Mouse (Mus musculus) stomach, postnatal 0 days (tissue): ENCODE data around the gene Gpalpp1. TPM values are rescaled to one million over a fixed set of nuclear protein-coding genes. Genes with fewer than 3 reads are reported as not detected.

Source experiments
- ATAC-seq: fragments of 200-750 bp; cut with Nextera tagmentation; 2 replicates; pipeline ENCODE4 v1.8.0; 2017; ENCODE audit not compliant: low FRiP score, low TSS enrichment
- DNase-seq: peaks from one replicate; pipeline ENCODE4 v3.0.0-alpha.2; 2016; ENCODE audit warnings: low spot score
- H3K27ac ChIP-seq: fragments of 300-500 bp; sonication (generic); replicated peaks from 2 replicates; pipeline ENCODE4 v1.5.1; 2014; ENCODE audit warnings: mild to moderate bottlenecking, control low read depth
- H3K27me3 ChIP-seq: fragments of 300-500 bp; sonication (generic); 2 replicates; pipeline ENCODE4 v1.6.1; 2014; ENCODE audit warnings: low read length; ENCODE audit not compliant: control insufficient read depth, insufficient read depth
- H3K36me3 ChIP-seq: fragments of 300-500 bp; sonication (generic); 2 replicates; pipeline ENCODE4 v1.6.1; 2014; ENCODE audit warnings: low read length, mixed read lengths; ENCODE audit not compliant: control insufficient read depth, insufficient read depth
- H3K4me1 ChIP-seq: fragments of 300-500 bp; sonication (generic); replicated peaks from 2 replicates; pipeline ENCODE4 v1.6.1; 2014; ENCODE audit warnings: antibody characterized with exemption; ENCODE audit not compliant: control insufficient read depth, insufficient read depth
- H3K4me2 ChIP-seq: fragments of 300-500 bp; sonication (generic); replicated peaks from 2 replicates; pipeline ENCODE4 v1.6.1; 2014; ENCODE audit warnings: low read depth, mild to moderate bottlenecking, control low read depth, moderate library complexity
- H3K4me3 ChIP-seq: fragments of 300-500 bp; sonication (generic); 2 replicates; pipeline ENCODE4 v1.5.1; 2014; ENCODE audit warnings: low read depth, low read length, control low read depth
- H3K9ac ChIP-seq: fragments of 300-500 bp; sonication (generic); 2 replicates; pipeline ENCODE4 v1.6.1; 2014; ENCODE audit warnings: mild to moderate bottlenecking, low read length, control low read depth, mixed read lengths
- H3K9me3 ChIP-seq: fragments of 300-500 bp; sonication (generic); 2 replicates; pipeline ENCODE4 v1.6.1; 2016; ENCODE audit warnings: low read length; ENCODE audit not compliant: control insufficient read depth
- CTCF ChIP-seq: IDR thresholded peaks from 2 replicates; pipeline ENCODE4 v1.5.1; 2016; ENCODE audit warnings: antibody characterized with exemption, low read depth, mild to moderate bottlenecking, moderate library complexity
- EP300 ChIP-seq: optimal IDR thresholded peaks from 2 replicates; pipeline ENCODE3; 2016; ENCODE audit warnings: antibody characterized with exemption
- WGBS: fragments of 180-500 bp; shearing (Covaris S2); extraction: QIAGEN DNeasy Blood & Tissue Kit; methylation state at CpG from one replicate; pipeline ENCODE4 v1.1.7; 2014; 5-methylcytosine and 5-hydroxymethylcytosine counted together
- polyA plus RNA-seq: library from polyadenylated mRNA; unstranded; fragments of >200 nt; fragmentation: Nextera tagmentation; extraction: Ambion mirVana; gene quantifications from 2 replicates; pipeline ENCODE4 v1.2.1, GENCODE M21; 2015

Gene Gpalpp1
- polyA plus RNA-seq, 1 experiment from 2014 or later: 6.3 TPM

- no peaks in the 10 kb centered on the region for H3K9me3 ChIP-seq
- no peaks in the 10 kb centered on the region for H3K36me3 ChIP-seq
- WGBS: 78% methylated on average over 5 of the region's 5 CpGs
- TF ChIP-seq CTCF: no peak
- no peak for TF ChIP-seq EP300
- H3K27ac ChIP-seq: no peak overlapping the region
- H3K27me3 ChIP-seq: no peaks in the 10 kb centered on the region
- H3K9ac ChIP-seq: no peak overlapping the region
- H3K4me1 ChIP-seq: no peaks in the 10 kb centered on the region
- DNase-seq (no peak), ATAC-seq (no peak)
- no peak overlapping the region for H3K4me3 ChIP-seq
- H3K4me2 ChIP-seq: no peak overlapping the region
These were observed 51.1 kb downstream of the Gpalpp1 start for GRCm38 (mm10) chr14:76059441-76059840.

- DNase-seq (no peak), ATAC-seq (no peak)
- Histone ChIP-seq H3K4me3 (no peak overlapping the region), H3K9me3 (no peaks in the 10 kb centered on the region), H3K9ac (no peak overlapping the region), H3K36me3 (no peaks in the 10 kb centered on the region), H3K4me2 (no peak overlapping the region), H3K27ac (no peak overlapping the region), H3K27me3 (no peaks in the 10 kb centered on the region), H3K4me1 (no peaks in the 10 kb centered on the region)
- WGBS: 61% methylated on average over 11 of the region's 11 CpGs
- TF ChIP-seq CTCF: no peak
- no peak for TF ChIP-seq EP300
These were observed 56.8 kb downstream of the Gpalpp1 start for GRCm38 (mm10) chr14:76053726-76054125.

- ATAC-seq (no peak), DNase-seq (no peak)
- no peak for TF ChIP-seq EP300
- TF ChIP-seq CTCF: no peak
- no peak overlapping the region for H3K4me3 ChIP-seq
- no peak overlapping the region for H3K4me2 ChIP-seq
- no peaks in the 10 kb centered on the region for H3K9me3 ChIP-seq
- H3K9ac ChIP-seq: no peak overlapping the region
- H3K27me3 ChIP-seq: no peaks in the 10 kb centered on the region
- 73% methylated on average over 7 of the region's 7 CpGs for WGBS
- H3K36me3 ChIP-seq: no peaks in the 10 kb centered on the region
- H3K27ac ChIP-seq: no peak overlapping the region
- no peaks in the 10 kb centered on the region for H3K4me1 ChIP-seq
These were observed 58.6 kb downstream of the Gpalpp1 start for GRCm38 (mm10) chr14:76051966-76052365.

DNA sequence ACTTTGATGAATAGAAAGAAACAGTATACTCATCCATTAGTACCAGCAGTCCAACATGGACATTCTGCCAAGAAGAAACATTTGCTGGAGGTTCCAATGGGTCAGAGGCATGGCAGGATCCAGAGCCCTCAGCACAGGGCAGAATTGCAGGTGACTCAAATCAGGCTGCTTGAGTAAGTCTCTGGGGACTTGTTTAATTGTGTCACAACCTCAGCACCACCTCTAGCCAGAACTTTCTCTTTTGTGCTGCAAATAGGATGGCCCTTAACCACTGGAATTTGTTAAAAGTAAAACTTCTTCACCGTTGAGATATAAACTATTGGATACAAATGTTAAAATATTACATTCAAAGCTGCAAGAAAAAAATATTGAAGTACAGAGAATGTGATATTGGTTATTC is 64.8 kb downstream of the Gpalpp1 start:
- no peaks in the 10 kb centered on the region for H3K9me3 ChIP-seq
- H3K4me2 ChIP-seq: no peak overlapping the region
- H3K9ac ChIP-seq: no peak overlapping the region
- no peaks in the 10 kb centered on the region for H3K27me3 ChIP-seq
- DNase-seq: no peak
- no peak overlapping the region for H3K4me3 ChIP-seq
- ATAC-seq: no peak
- no peak overlapping the region for H3K27ac ChIP-seq
- no peak for TF ChIP-seq CTCF
- TF ChIP-seq EP300: no peak
- H3K36me3 ChIP-seq: no peaks in the 10 kb centered on the region
- WGBS: 47% methylated on average over 1 of the region's 1 CpGs
- no peaks in the 10 kb centered on the region for H3K4me1 ChIP-seq

DNA sequence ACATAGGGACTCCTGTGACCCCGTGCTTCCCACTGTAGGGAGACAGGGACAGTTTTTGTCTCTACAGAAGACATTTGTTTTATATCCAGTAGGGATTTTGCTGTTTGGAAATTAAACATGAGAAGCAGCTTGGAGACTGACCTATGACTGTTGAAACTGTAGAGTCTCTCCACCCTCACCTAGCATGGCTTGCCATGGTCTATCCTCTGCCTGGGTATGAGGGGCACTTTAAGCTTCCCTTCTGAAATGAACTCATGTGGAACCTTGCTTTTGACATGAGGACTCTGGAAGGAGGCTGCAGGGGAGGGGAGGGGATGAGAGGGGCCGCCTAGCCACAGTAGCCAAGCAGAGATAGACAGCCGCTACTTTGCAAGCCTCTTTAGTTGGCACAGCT is 66.4 kb downstream of the Gpalpp1 start:
- ATAC-seq (no peak), DNase-seq (no peak)
- H3K27ac ChIP-seq: no peak overlapping the region
- WGBS: 71% methylated on average over 3 of the region's 3 CpGs
- H3K4me3 ChIP-seq: no peak overlapping the region
- no peaks in the 10 kb centered on the region for H3K36me3 ChIP-seq
- H3K27me3 ChIP-seq: no peaks in the 10 kb centered on the region
- no peaks in the 10 kb centered on the region for H3K9me3 ChIP-seq
- no peak overlapping the region for H3K4me2 ChIP-seq
- no peak overlapping the region for H3K9ac ChIP-seq
- TF ChIP-seq EP300: no peak
- no peak for TF ChIP-seq CTCF
- no peaks in the 10 kb centered on the region for H3K4me1 ChIP-seq

DNA sequence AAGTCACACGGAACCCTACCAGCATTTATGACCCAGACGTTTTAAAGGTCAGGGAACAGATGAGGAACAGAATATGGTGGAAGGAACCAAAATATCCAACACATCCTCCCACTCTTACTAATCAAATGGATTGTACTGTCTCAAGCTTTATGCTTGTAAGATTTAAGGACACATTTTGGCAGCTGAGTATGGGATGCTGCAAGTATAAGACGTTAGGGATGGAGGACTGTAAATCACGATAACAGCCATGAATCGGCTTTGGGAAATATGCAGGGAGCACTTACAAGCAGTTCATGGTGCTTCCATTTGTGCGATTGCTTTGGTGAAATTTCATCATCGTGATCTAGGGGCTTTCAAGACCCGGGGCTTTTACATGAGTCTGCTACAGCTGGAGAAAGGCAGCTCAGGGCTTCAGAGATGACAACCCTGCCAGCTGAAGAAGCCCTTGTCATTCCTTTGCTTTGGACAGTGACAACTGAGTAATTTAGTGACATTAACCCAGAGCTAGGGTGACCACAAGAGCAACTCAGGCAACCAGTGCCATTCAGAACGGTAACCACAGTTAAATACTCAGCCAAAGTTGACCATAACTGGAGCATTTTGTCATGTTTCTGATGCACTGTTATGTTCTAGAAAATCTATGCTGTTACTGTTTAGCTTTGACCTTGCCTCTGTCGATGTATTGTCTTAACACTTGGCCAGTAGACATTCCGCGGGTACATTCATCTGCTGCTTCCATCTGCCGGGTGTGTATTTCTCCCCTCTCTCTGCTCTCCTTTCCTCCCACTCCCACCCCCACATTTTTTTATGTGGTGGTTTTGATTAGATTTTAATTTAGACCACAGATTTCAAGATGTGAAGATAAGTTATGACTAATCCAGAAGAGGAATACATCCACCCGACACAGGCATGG is 67.1 kb downstream of the Gpalpp1 start:
- H3K27ac ChIP-seq: no peak overlapping the region
- no peaks in the 10 kb centered on the region for H3K4me1 ChIP-seq
- 68% methylated on average over 14 of the region's 14 CpGs for WGBS
- H3K27me3 ChIP-seq: no peaks in the 10 kb centered on the region
- no peak for ATAC-seq
- H3K36me3 ChIP-seq: no peaks in the 10 kb centered on the region
- H3K9ac ChIP-seq: no peak overlapping the region
- no peak overlapping the region for H3K4me3 ChIP-seq
- DNase-seq: no peak
- TF ChIP-seq CTCF (no peak), EP300 (no peak)
- H3K4me2 ChIP-seq: no peak overlapping the region
- no peaks in the 10 kb centered on the region for H3K9me3 ChIP-seq

Other genes with a start within 250 kb of the Gpalpp1 start
- gene Kctd4, start 155.8 kb downstream of the Gpalpp1 start, polyA plus RNA-seq: 9.8 and 10.4 TPM in 2 replicates
- gene Gtf2f2, start 99.9 kb downstream of the Gpalpp1 start, polyA plus RNA-seq: 34.9 and 36.8 TPM in 2 replicates
- gene Nufip1, start 131 bp upstream of the Gpalpp1 start, polyA plus RNA-seq: 7.2 and 7.3 TPM in 2 replicates